Mouse (Mus musculus): ENCODE data around the gene Nudt14. TPM values are rescaled to one million over a fixed set of nuclear protein-coding genes. Genes with fewer than 3 reads are reported as not detected.

Gene Nudt14
- total RNA-seq, 2 experiments from 2014 or later, result 8.2 to 9.2 TPM

DNA sequence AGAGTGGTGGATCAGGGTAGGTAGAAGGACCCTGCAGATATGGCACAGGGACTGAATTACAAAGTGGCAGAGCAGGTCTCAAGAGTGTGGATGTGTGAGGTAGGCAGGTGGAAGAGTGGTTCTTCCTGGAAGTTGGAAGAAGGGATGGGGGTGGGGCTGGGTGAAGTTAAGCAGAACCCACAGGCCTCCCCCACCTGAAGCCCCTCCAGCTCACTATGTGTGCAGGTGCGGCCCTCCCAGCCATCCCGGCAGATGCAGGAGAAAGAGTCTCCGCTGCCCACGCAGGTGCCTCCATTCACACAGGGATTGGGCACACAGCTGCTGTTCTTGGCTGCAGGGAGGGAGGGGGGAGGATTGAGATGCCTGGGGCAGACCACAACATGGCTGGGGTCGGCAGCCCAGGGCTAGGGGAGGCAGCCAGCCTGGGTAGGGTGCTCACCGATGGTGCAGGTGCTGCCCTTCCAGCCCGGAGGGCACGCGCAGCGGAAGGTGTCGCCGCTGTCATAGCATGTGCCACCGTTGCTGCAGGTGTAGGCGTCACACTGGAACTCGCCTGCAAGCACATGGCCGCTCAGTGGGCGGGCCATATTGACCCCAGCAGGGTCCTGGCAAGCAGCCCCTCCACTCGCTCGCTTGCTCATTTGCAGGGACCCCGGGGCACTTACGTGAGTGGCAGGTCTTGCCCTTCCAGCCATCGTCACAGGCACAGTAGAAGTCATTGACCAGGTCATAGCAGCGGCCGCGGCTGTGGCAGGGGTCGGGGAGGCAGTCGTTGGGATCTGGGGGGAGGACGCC, 28.8 kb downstream of the Nudt14 start:
- no peak for DNase-seq

DNA sequence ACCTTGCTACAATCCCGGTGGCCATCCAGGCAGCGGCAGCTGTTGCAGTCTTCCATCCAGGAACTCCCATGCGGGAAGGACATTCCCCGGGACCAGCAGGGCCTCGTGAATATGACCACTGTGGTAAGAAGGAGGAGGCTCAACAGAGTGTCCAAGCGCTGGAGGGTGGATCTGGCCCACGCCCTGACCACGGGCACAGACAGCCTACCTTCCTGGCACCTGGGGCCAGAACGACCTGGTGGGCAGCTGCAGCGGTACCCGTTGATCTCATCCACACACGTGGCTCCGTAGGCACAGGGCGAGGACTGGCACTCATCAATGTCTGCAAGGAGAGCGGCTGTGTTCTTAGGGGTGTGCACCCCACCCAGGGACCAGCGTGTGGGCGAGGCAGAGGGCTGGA, 30.2 kb downstream of the Nudt14 start:
- DNase-seq, result no peak

- DNase-seq, result no peak
These were observed 32.9 kb downstream of the Nudt14 start for GRCm38 (mm10) chr12:112908991-112909390.

- no peak for DNase-seq
These were observed 36.9 kb downstream of the Nudt14 start for GRCm38 (mm10) chr12:112905001-112905400.

DNA sequence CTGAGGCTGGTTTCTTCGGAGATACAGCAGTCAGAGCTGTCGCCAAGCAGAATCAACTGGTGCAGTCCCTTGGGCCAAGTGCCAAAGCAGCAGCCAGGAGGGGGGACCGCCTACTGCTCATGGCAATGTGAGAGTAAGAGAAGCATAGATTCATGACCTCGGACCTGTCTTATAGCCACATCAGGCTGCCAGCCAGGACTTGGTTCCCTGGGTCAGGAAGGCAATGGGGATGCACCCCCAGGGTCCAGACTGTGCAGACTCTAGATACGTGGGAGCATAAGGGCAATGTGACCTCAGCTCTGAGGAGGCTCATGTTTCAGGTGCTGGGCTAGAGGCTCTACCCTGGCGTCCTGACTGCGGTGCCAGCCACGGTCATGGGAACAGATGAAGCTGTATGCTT, 38.0 kb downstream of the Nudt14 start:
- DNase-seq, result no peak

- no peak for DNase-seq
These were observed 41.3 kb downstream of the Nudt14 start for GRCm38 (mm10) chr12:112900641-112901040.

DNA sequence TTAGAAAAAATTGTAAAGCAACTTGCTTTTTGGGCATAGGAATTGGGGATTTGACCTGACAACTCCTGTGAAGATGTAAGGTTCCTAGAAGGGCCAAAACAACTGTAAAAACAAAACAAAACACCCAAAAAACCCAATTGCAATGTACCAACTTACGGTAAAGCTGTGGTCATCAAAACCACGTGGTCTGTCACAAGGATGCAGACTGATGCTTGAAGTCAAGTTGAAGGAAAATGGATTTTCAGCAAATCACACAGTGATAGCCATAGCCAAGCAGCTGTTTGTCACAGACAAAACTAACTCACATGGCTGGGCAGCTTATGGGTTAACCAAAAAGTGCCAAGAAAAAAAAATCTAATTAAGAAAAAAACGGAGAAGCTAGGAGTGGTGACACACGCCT, 43.0 kb downstream of the Nudt14 start:
- DNase-seq, result no peak

DNA sequence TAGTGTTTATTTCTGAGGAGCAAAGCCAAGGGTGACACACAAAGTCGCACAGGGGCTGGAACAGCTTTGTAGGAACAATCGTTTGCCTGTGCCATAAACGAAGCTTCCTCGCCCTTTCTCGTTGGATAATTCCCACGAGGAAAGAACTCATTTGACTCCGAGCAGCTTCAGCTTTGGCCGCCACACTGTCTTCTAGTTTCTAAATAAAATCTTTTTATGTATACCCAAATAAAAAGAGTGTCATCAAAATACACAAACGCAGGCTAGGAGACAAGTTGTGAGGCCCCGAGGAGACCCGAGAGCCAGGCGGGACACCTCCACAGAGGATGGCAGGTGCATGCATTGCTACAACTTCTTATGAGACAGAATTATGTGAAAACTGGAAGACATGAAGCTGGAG, 43.6 kb downstream of the Nudt14 start:
- no peak for DNase-seq

GRCm38 (mm10) chr12:112897522-112898212, 44.3 kb downstream of the Nudt14 start:
- peak; percentile 66 to 86 for DNase-seq

- DNase-seq, result peak; percentile 41 to 67
These were observed 47.0 kb downstream of the Nudt14 start for GRCm38 (mm10) chr12:112894969-112895368.

GRCm38 (mm10) chr12:112894303-112894884, 47.5 kb downstream of the Nudt14 start:
- DNase-seq, result no peak

GRCm38 (mm10) chr12:112885465-112885864, 56.5 kb downstream of the Nudt14 start:
- no peak for DNase-seq

Small RNA genes lying within 50 kb of the gene (microRNA-seq; reads per million reads assigned to microRNA genes)
- gene Mir6941, result 0 reads per million in 2 experiments

Other genes starting within 250 kb of the Nudt14 start
- gene Cep170b, start 221.7 kb downstream of the Nudt14 start, total RNA-seq (2021), result 10 to 100 TPM; 10.1 to 11.1 TPM
- gene Pld4, start 181.5 kb downstream of the Nudt14 start, total RNA-seq (2021), result 1 to 10 TPM; 6.0 to 7.8 TPM
- gene Ahnak2, start 139.5 kb downstream of the Nudt14 start, total RNA-seq (2021), result 10 to 100 TPM; 15.3 to 16.6 TPM
- 1 to 10 TPM; 2.0 to 2.2 TPM for gene Clba1, start 133.2 kb downstream of the Nudt14 start, total RNA-seq (2021)
- gene Cdca4, start 112.7 kb downstream of the Nudt14 start, total RNA-seq (2021), result 1 to 10 TPM; 5.1 to 5.6 TPM
- gene Gpr132, start 73.9 kb downstream of the Nudt14 start, total RNA-seq (2021), result 1 to 10 TPM in 1 of 2 experiments, under 1 TPM in 1; 0.37 to 1.3 TPM
- 10 to 100 TPM; 31.5 to 38.6 TPM for gene Jag2, start 12.3 kb downstream of the Nudt14 start, total RNA-seq (2021)
- gene Btbd6, start 34.4 kb upstream of the Nudt14 start, total RNA-seq (2021), result 10 to 100 TPM; 24.3 to 27.6 TPM
- 10 to 100 TPM; 21.4 to 26.4 TPM for gene Brf1, start 58.6 kb upstream of the Nudt14 start, total RNA-seq (2021)
- 10 to 100 TPM; 33.1 to 37.1 TPM for gene Pacs2, start 72.4 kb upstream of the Nudt14 start, total RNA-seq (2021)
- not detected for gene Tex22, start 132.4 kb upstream of the Nudt14 start, total RNA-seq (2021)
- 10 to 100 TPM; 43.9 to 46.2 TPM for gene Mta1, start 156.2 kb upstream of the Nudt14 start, total RNA-seq (2021)
- 1,000 to 10,000 TPM; 1,463 to 1,557 TPM for gene Crip2, start 198.1 kb upstream of the Nudt14 start, total RNA-seq (2021)
- 100 to 1,000 TPM; 191 to 201 TPM for gene Crip1, start 204.2 kb upstream of the Nudt14 start, total RNA-seq (2021)
- gene Tedc1, start 214.3 kb upstream of the Nudt14 start, total RNA-seq (2021), result under 1 TPM; 0.31 to 0.89 TPM
- not detected for gene Tmem121, start 243.8 kb upstream of the Nudt14 start, total RNA-seq (2021)

All from heart, adult 18-20 months (tissue).